Mouse (Mus musculus) CH12.LX (cell line): Measurements from ENCODE around the gene Tmem186. TPM values are rescaled to one million over a fixed set of nuclear protein-coding genes. Genes with fewer than 3 reads are reported as not detected.

Experiments
- DNase-seq: peaks from one replicate; pipeline ENCODE4 v3.0.0-alpha.2; 2013; ENCODE audit errors: extremely low read depth
- H3K27ac ChIP-seq: 2 replicates; pipeline ENCODE4 v1.5.1; 2012; ENCODE audit warnings: low read depth, mild to moderate bottlenecking, control low read depth, moderate library complexity; ENCODE audit not compliant: insufficient read depth
- H3K27me3 ChIP-seq: replicated peaks from 2 replicates; pipeline ENCODE3; 2012; ENCODE audit warnings: inconsistent platforms
- H3K36me3 ChIP-seq, 2 experiments: replicated peaks in 1 of 2; 2 replicates each; pipeline versions ENCODE3 to v1.6.1; 2012; ENCODE audit warnings: inconsistent platforms in 1 of 2, low read length in 1 of 2, mild to moderate bottlenecking in 1 of 2, mixed read lengths in 1 of 2, moderate library complexity in 1 of 2; ENCODE audit not compliant: control insufficient read depth in 1 of 2, insufficient read depth in 1 of 2
- H3K4me1 ChIP-seq, 2 experiments: 2 replicates each; pipeline ENCODE4 v1.6.1; 2012; ENCODE audit warnings: inconsistent platforms in 1 of 2, moderate library complexity in 1 of 2; ENCODE audit not compliant: insufficient read depth in 2 of 2, control insufficient read depth in 1 of 2
- H3K4me2 ChIP-seq: 2 replicates; pipeline ENCODE4 v1.6.1; 2012; ENCODE audit warnings: low read depth, mild to moderate bottlenecking, control low read depth; ENCODE audit not compliant: poor library complexity, insufficient read depth, severe bottlenecking
- H3K4me3 ChIP-seq, 3 experiments: fragments of 150-350 bp in 1 of 3; sonication (generic) in 1 of 3; replicated peaks in 1 of 3; 2 replicates each; pipeline versions ENCODE3 to v1.5.1; 2011 to 2012; ENCODE audit warnings: low read depth in 2 of 3, low read length in 2 of 3, mild to moderate bottlenecking in 2 of 3, moderate library complexity in 2 of 3, control low read depth in 1 of 3, improper control_type of control experiment in 1 of 3, inconsistent platforms in 1 of 3, mixed read lengths in 1 of 3; ENCODE audit not compliant: poor library complexity in 1 of 3
- H3K79me2 ChIP-seq: replicated peaks from 2 replicates; pipeline ENCODE4 v1.6.1; 2012; ENCODE audit warnings: mild to moderate bottlenecking, moderate library complexity; ENCODE audit not compliant: control insufficient read depth, poor library complexity, insufficient read depth, severe bottlenecking; ENCODE audit errors: extremely low read depth
- H3K9ac ChIP-seq: 2 replicates; pipeline ENCODE4 v1.6.1; 2012; ENCODE audit warnings: low read depth, mild to moderate bottlenecking, control low read depth, moderate library complexity; ENCODE audit not compliant: insufficient read depth
- H3K9me3 ChIP-seq: replicated peaks from 2 replicates; pipeline ENCODE3; 2012; ENCODE audit warnings: low read length, inconsistent platforms, mixed read lengths
- CHD1 ChIP-seq: IDR thresholded peaks from 2 replicates; pipeline ENCODE4 v1.6.1; 2012; ENCODE audit warnings: low read depth, low read length, improper control_type of control experiment, inconsistent platforms
- CHD2 ChIP-seq: IDR thresholded peaks from 2 replicates; pipeline ENCODE4 v1.6.1; 2011; ENCODE audit warnings: low read length, improper control_type of control experiment
- E2F4 ChIP-seq: IDR thresholded peaks from 2 replicates; pipeline ENCODE4 v1.6.1; 2011; ENCODE audit warnings: low read depth, low read length, improper control_type of control experiment; ENCODE audit not compliant: insufficient replicate concordance
- ELF1 ChIP-seq: IDR thresholded peaks from 2 replicates; pipeline ENCODE4 v1.6.1; 2014; ENCODE audit warnings: low read depth, mild to moderate bottlenecking, inconsistent platforms, low read length, improper control_type of control experiment
- EP300 ChIP-seq: IDR thresholded peaks from 2 replicates; pipeline ENCODE4 v1.6.1; 2011; ENCODE audit warnings: low read length, improper control_type of control experiment
- GABPA ChIP-seq: IDR thresholded peaks from 2 replicates; pipeline ENCODE4 v1.6.1; 2012; ENCODE audit warnings: low read depth, low read length, improper control_type of control experiment, inconsistent platforms; ENCODE audit not compliant: insufficient replicate concordance
- HCFC1 ChIP-seq: IDR thresholded peaks from 2 replicates; pipeline ENCODE4 v1.6.1; 2012; ENCODE audit warnings: low read depth, mild to moderate bottlenecking, inconsistent platforms, low read length, improper control_type of control experiment
- IRF4 ChIP-seq: IDR thresholded peaks from 2 replicates; pipeline ENCODE4 v1.6.1; 2014; ENCODE audit warnings: low read depth, mild to moderate bottlenecking, inconsistent platforms, low read length, improper control_type of control experiment
- KAT2A ChIP-seq: IDR thresholded peaks from 2 replicates; pipeline ENCODE4 v1.6.1; 2012; ENCODE audit warnings: low read length, improper control_type of control experiment, inconsistent platforms; ENCODE audit not compliant: insufficient replicate concordance
- MEF2A ChIP-seq: IDR thresholded peaks from 2 replicates; pipeline ENCODE4 v1.6.1; 2014; ENCODE audit warnings: low read depth, mild to moderate bottlenecking, inconsistent platforms, low read length, improper control_type of control experiment, borderline replicate concordance
- MXI1 ChIP-seq: IDR thresholded peaks from 2 replicates; pipeline ENCODE4 v1.6.1; 2011; ENCODE audit warnings: mild to moderate bottlenecking, low read depth, low read length, improper control_type of control experiment
- NRF1 ChIP-seq: IDR thresholded peaks from 2 replicates; pipeline ENCODE4 v1.6.1; 2014; ENCODE audit warnings: low read depth, mild to moderate bottlenecking, inconsistent platforms, low read length, improper control_type of control experiment, moderate library complexity
- RCOR1 ChIP-seq: conservative IDR thresholded peaks from 2 replicates; pipeline ENCODE4 v1.6.1; 2012; ENCODE audit warnings: low read depth, mild to moderate bottlenecking, inconsistent platforms, low read length, improper control_type of control experiment
- SIN3A ChIP-seq: IDR thresholded peaks from 2 replicates; pipeline ENCODE4 v1.6.1; 2012; ENCODE audit warnings: low read length, improper control_type of control experiment, inconsistent platforms
- TBP ChIP-seq: conservative IDR thresholded peaks from 2 replicates; pipeline ENCODE4 v1.6.1; 2011; ENCODE audit warnings: low read depth, low read length, improper control_type of control experiment
- ZC3H11A ChIP-seq: IDR thresholded peaks from 2 replicates; pipeline ENCODE4 v1.6.1; 2012; ENCODE audit warnings: low read depth, mild to moderate bottlenecking, inconsistent platforms, low read length, improper control_type of control experiment
- ZKSCAN1 ChIP-seq: IDR thresholded peaks from 2 replicates; pipeline ENCODE4 v1.6.1; 2012; ENCODE audit warnings: low read depth, inconsistent platforms, low read length, improper control_type of control experiment, borderline replicate concordance
- ZMIZ1 ChIP-seq: IDR thresholded peaks from 2 replicates; pipeline ENCODE4 v1.6.1; 2012; ENCODE audit warnings: low read depth, mild to moderate bottlenecking, inconsistent platforms, low read length, improper control_type of control experiment
- dilution Hi-C: fragments of 300-500 bp; cut with MboI; formaldehyde crosslinking; loops from 2 replicates; pipeline ENCODE4 v1.14.3; 2020; ENCODE audit warnings: low sequenced_read_pairs; ENCODE audit not compliant: extremely low pct_unique_long_range_greater_than_20kb, extremely low pct_ligation_motif_present
- in situ Hi-C: fragments of 300-500 bp; cut with MboI; formaldehyde crosslinking; loops from 3 replicates; pipeline ENCODE4 v1.14.3; 2019; ENCODE audit warnings: low sequenced_read_pairs, low pct_ligation_motif_present, low pct_unique_long_range_greater_than_20kb, mixed read lengths
- polyA plus RNA-seq: library from polyadenylated mRNA; unstranded; fragments of >175 nt; gene quantifications from 2 replicates; pipeline ENCODE4 v1.2.1, GENCODE M21; 2012; ENCODE audit warnings: low read depth; ENCODE audit not compliant: insufficient read length
- total RNA-seq, 2 experiments: library from RNA; depleted of rRNA; stranded (reverse); fragments of 300-350 nt in 1 of 2; fragments of >200 nt in 1 of 2; gene quantifications; 2 replicates each; pipeline ENCODE4 v1.2.3; 2012 to 2014

The Tmem186 gene
- total and polyA plus RNA-seq, 3 experiments = 19.7 to 22.2 (median 21.9) TPM

GRCm38 (mm10) chr16:8669432-8669831 is 31.9 kb upstream of the Tmem186 start:
- DNase-seq = no peak
- Histone ChIP-seq H3K79me2 (no peaks in the 10 kb centered on the region), H3K9me3 (no peaks in the 10 kb centered on the region), H3K4me2 (no peak overlapping the region), H3K27me3 (peaks cover 14% of the 10 kb centered on the region), H3K36me3 (peaks cover 4 to 42% of the 10 kb centered on the region in 2 experiments), H3K4me1 (peaks cover 32 to 79% of the 10 kb centered on the region in 2 experiments), H3K4me3 (no peak overlapping the region), H3K27ac (no peak overlapping the region), H3K9ac (no peak overlapping the region)
- dilution Hi-C loops (no loop called here), in situ Hi-C loops (no loop called here)
- no peak for TF ChIP-seq TBP
- TF ChIP-seq RCOR1 = no peak
- TF ChIP-seq E2F4 = no peak
- no peak for TF ChIP-seq ZKSCAN1
- no peak for TF ChIP-seq CHD2
- TF ChIP-seq ZMIZ1 = no peak
- TF ChIP-seq EP300 = no peak
- TF ChIP-seq MXI1 = no peak
- no peak for TF ChIP-seq KAT2A
- TF ChIP-seq SIN3A = no peak
- TF ChIP-seq ELF1 = no peak
- TF ChIP-seq GABPA = no peak
- no peak for TF ChIP-seq MEF2A
- TF ChIP-seq HCFC1 = no peak
- TF ChIP-seq CHD1 = no peak
- no peak for TF ChIP-seq ZC3H11A
- TF ChIP-seq IRF4 = no peak

GRCm38 (mm10) chr16:8668386-8668785 is 30.9 kb upstream of the Tmem186 start:
- peaks cover 9% of the 10 kb centered on the region for H3K27me3 ChIP-seq
- no peak overlapping the region for H3K9ac ChIP-seq
- peaks cover 27 to 68% of the 10 kb centered on the region in 2 experiments for H3K4me1 ChIP-seq
- dilution Hi-C loops (no loop called here), in situ Hi-C loops (no loop called here)
- H3K4me2 ChIP-seq = no peak overlapping the region
- no peak overlapping the region for H3K4me3 ChIP-seq
- H3K79me2 ChIP-seq = no peaks in the 10 kb centered on the region
- peaks cover 9 to 52% of the 10 kb centered on the region in 2 experiments for H3K36me3 ChIP-seq
- H3K27ac ChIP-seq = no peak overlapping the region
- TF ChIP-seq GABPA (no peak), NRF1 (no peak)
- H3K9me3 ChIP-seq = no peaks in the 10 kb centered on the region
- DNase-seq = no peak
